In genomic region chr7:115844910-115845309, GRCm38 (mm10) we compare ENCODE assay signal across 14 mouse cellular contexts.
A peak's percentile ranks its signal among the peaks of the same experiment; 100 is the strongest.
DNase-seq lines count a peak whose midpoint lies in the region; ATAC-seq and TF ChIP-seq lines count a peak whose summit lies in the region.
"Had no signal": no experiment of that assay in that cellular context is flagged by ENCODE, and none has a peak within 500 bp of the region (broad histone marks: within the 10 kb centered on the region; RNA-seq: fewer than 3 reads in every experiment).

No protein-coding gene starts in this region.

- no peaks in the 10 kb centered on the region for H3K9me3 ChIP-seq in stomach, embryonic 14.5 days (ENCODE audit: control insufficient read depth, low read depth, low read length)
- H3K9me3 ChIP-seq in stomach, postnatal 0 days (ENCODE audit: control insufficient read depth, low read length) = no peaks in the 10 kb centered on the region
- H3K9me3 ChIP-seq: hindbrain, embryonic 15.5 days had no signal

- H3K4me2 ChIP-seq in stomach, embryonic 14.5 days (replicated peaks; ENCODE audit: low read depth, low read length) = no peak overlapping the region
- H3K4me2 ChIP-seq in stomach, postnatal 0 days (replicated peaks; ENCODE audit: low read depth) = no peak overlapping the region
- H3K4me2 ChIP-seq: hindbrain, embryonic 15.5 days had no signal

- H3K36me3 ChIP-seq in stomach, embryonic 14.5 days (ENCODE audit: control insufficient read depth, insufficient read depth, low read length) = no peaks in the 10 kb centered on the region
- no peaks in the 10 kb centered on the region for H3K36me3 ChIP-seq in stomach, postnatal 0 days (ENCODE audit: control insufficient read depth, insufficient read depth, low read length)
- H3K36me3 ChIP-seq: hindbrain, embryonic 15.5 days had no signal

- TF ChIP-seq CTCF in stomach, postnatal 0 days (IDR thresholded peaks at IDR 0.05; ENCODE audit: low read depth) = no peak

- no peaks in the 10 kb centered on the region for H3K27me3 ChIP-seq in stomach, embryonic 14.5 days (ENCODE audit: control insufficient read depth, insufficient read depth, low read length)
- no peaks in the 10 kb centered on the region for H3K27me3 ChIP-seq in stomach, postnatal 0 days (ENCODE audit: control insufficient read depth, insufficient read depth, low read length)
- H3K27me3 ChIP-seq: hindbrain, embryonic 15.5 days had no signal

- 83% methylated on average over 3 of the region's 3 CpGs for WGBS in stomach, embryonic 14.5 days
- WGBS in stomach, postnatal 0 days = 73% methylated on average over 3 of the region's 3 CpGs

- ATAC-seq in stomach, embryonic 14.5 days (ENCODE audit: insufficient number of reproducible peaks, insufficient read depth, low FRiP score, low read depth) = peak; percentile 42; the same call in 1 of the 2 replicates
- ATAC-seq in stomach, postnatal 0 days (ENCODE audit: low FRiP score, low TSS enrichment) = no peak
- 0 out of 2 replicates have a peak, but pooled peaks have one; percentile 20 for ATAC-seq in megakaryocyte, adult 5-6 weeks (ENCODE audit: poor library complexity, severe bottlenecking)
- ATAC-seq: forebrain, embryonic 16.5 days had no signal

- H3K9ac ChIP-seq in stomach, embryonic 14.5 days (replicated peaks; ENCODE audit: low read depth, low read length) = no peak overlapping the region
- no peak overlapping the region for H3K9ac ChIP-seq in stomach, postnatal 0 days (ENCODE audit: low read length)
- H3K9ac ChIP-seq: hindbrain, embryonic 15.5 days had no signal

- no peak for DNase-seq in stomach, postnatal 0 days (ENCODE audit: low spot score)
- DNase-seq in liver = peak; percentile 75
- DNase-seq in urinary bladder, postnatal 25 days (ENCODE audit: low spot score) = no peak
- DNase-seq in cerebellum, postnatal 25 days = no peak
- no peak for DNase-seq in urinary bladder, postnatal 36 days (ENCODE audit: low spot score in 2 of 2)
- DNase-seq: B cell, adult 2 months; cerebellum, adult 9-10 months; lung, postnatal 4 days; midbrain, embryonic 14.5 days; right cerebral cortex, adult 18-20 months had no signal

- no peak for TF ChIP-seq EP300 in stomach, postnatal 0 days (optimal IDR thresholded peaks at IDR 0.05)

- H3K4me1 ChIP-seq in stomach, embryonic 14.5 days (ENCODE audit: control insufficient read depth, insufficient read depth, low read length) = no peaks in the 10 kb centered on the region
- no peaks in the 10 kb centered on the region for H3K4me1 ChIP-seq in stomach, postnatal 0 days (replicated peaks; ENCODE audit: control insufficient read depth, insufficient read depth)
- H3K4me1 ChIP-seq: hindbrain, embryonic 15.5 days had no signal

- no peak overlapping the region for H3K27ac ChIP-seq in stomach, embryonic 14.5 days (ENCODE audit: low read length)
- no peak overlapping the region for H3K27ac ChIP-seq in stomach, postnatal 0 days (replicated peaks)
- H3K27ac ChIP-seq: hindbrain, embryonic 15.5 days had no signal

- H3K4me3 ChIP-seq in stomach, embryonic 14.5 days (ENCODE audit: low read depth, low read length) = no peak overlapping the region
- no peak overlapping the region for H3K4me3 ChIP-seq in stomach, postnatal 0 days (ENCODE audit: low read depth, low read length)
- H3K4me3 ChIP-seq: hindbrain, embryonic 15.5 days had no signal
